Mouse (Mus musculus) bone marrow, adult 2 months (tissue): ENCODE results near the gene Hist2h4.

Experiments used
- CTCF ChIP-seq: fragments of 200-500 bp; IDR thresholded peaks from 2 replicates; pipeline ENCODE4 v1.5.1; 2011; ENCODE audit warnings: low read length, control low read depth; ENCODE audit not compliant: control insufficient read depth, insufficient read depth
- POLR2A ChIP-seq: fragments of 200-500 bp; IDR thresholded peaks from 2 replicates; pipeline ENCODE4 v1.6.1; 2011; ENCODE audit warnings: low read depth, mild to moderate bottlenecking, control low read depth, low read length, borderline replicate concordance; ENCODE audit not compliant: control insufficient read depth

- TF ChIP-seq POLR2A: no peak
- no peak for TF ChIP-seq CTCF
Observed at GRCm38 (mm10) chr3:96235836-96236235, 27.3 kb downstream of the Hist2h4 start.
